Mouse (Mus musculus) embryo, embryonic 9.5 days (tissue): ENCODE results near the gene Gm21789.
"Not testable (repeated sequence)": the region's sequence is repeated elsewhere in the genome, so short reads cannot be mapped to it uniquely, and the experiment has no call there.

Experiments
- DNase-seq: peaks from one replicate; pipeline ENCODE4 v3.0.0-alpha.2; 2017; ENCODE audit errors: extremely low spot score

The Gm21789 gene

DNA sequence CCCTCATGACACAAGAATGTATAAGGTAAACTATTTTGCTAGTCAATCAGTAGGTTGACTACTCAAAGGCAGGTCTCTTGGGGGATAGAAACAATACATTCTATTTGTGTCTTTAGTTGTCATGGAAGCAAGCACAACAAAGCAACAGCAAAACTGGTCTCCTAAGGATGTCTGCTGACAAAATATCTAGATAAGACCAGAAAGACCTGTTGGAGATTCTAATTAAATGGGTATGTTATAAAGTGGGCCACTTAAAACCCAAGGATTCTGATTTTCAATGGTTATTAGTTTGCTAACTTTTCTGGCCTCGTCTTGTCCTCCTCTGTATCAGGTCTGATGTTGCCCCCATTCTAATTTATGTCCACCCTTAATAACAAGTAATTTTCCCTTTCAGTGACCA is at the start of gene Gm21789:
Gene Gm21789, plus strand, starts transcription at position 301 of the 400 bp plus-strand sequence.
- not testable (repeated sequence) for DNase-seq

- DNase-seq = not testable (repeated sequence)
Measured at GRCm38 (mm10) chrX:32894325-32894724, 47.2 kb upstream of the Gm21789 start, which contains the start of gene Btbd35f30. Gene Btbd35f30, plus strand, starts transcription at chrX:32894625.

DNA sequence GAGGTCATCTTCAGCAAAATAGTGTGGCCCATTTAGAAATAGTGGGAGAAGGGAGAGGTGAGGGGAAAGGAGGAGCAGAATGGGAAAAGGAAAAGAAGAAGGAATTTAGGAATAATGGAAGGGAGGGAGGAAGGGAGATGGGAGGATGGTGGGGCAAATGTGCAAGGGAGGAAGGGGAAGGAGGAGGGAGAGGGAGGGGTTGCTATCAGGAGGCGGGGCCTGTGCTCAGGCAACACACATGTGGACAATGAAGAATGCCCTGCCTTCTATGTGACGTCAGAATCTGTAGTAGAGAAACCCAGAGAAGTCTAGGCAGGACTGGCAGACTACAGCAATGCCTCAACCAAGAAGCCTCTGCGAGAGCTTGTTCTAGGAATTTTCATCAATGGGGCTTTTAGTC is 32.0 kb downstream of the Gm21789 start, which contains the start of gene Btbd35f5:
Gene Btbd35f5, plus strand, starts transcription at position 301 of the 400 bp plus-strand sequence.
- not testable (repeated sequence) for DNase-seq
